In the genomic region with DNA sequence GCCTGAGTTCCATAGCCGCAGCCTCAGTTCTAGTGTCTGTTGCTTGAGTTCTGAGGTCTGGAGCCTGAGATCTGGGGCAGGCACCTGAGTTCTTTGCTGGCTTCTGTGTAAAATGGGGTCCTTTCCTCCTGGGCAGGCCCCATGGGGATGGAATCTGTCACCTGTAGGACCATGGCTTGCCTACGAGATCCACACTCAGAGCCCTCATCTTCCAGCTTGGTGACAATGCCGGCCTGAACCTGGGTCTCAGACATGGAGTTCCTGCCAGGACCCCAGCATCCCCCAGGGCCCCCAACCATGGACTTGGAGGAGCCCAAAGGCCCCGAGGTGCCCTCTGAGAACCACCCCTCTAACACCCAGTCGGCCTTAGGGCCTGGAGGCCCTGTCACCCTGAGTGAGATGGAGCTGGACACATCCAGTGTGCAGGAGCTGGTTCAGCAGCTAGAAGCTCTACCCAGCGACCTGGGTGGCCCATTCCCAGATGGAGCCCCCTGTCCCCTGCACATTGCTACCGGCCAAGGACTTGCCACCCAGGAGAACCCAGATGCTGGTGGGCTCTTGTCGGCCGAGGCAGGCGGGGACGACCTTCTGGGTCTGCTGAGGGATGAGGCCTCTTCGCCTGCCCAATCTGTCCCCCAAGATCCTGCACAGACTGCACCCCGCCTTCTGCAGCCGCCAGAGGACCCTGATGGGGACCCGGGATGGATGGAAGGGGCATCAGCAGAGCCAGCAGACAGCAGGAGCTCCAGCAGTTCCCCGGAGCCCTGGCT, we compare ENCODE assay signal across 8 mouse cellular contexts. TPM values are rescaled to one million over a fixed set of nuclear protein-coding genes. Genes with fewer than 3 reads are reported as not detected.
A peak's percentile ranks its signal among the peaks of the same experiment; 100 is the strongest.
DNase-seq lines count a peak whose midpoint lies in the region; ATAC-seq and TF ChIP-seq lines count a peak whose summit lies in the region.

No protein-coding gene starts in this region.

- H3K4me2 ChIP-seq in embryonic facial prominence, embryonic 14.5 days (ENCODE audit: low read depth, low read length) = peak overlapping the region; percentile 68
- peak overlapping the region; percentile 60 for H3K4me2 ChIP-seq in intestine, embryonic 14.5 days (ENCODE audit: low read length)
- peak overlapping the region; percentile 86 for H3K4me2 ChIP-seq in myocyte (ENCODE audit: low read depth)

- TF ChIP-seq CTCF in liver, adult 2 months (IDR thresholded peaks at IDR 0.05; ENCODE audit: low read depth, low read length) = no peak

- peaks cover 12% of the 10 kb centered on the region for H3K79me2 ChIP-seq in liver, adult 2 months (ENCODE audit: control insufficient read depth, insufficient read depth, low read length)
- peaks cover 34% of the 10 kb centered on the region for H3K79me2 ChIP-seq in myocyte (ENCODE audit: control insufficient read depth, insufficient read depth)

- peak overlapping the region; percentile 88 for H3K9ac ChIP-seq in liver, adult 2 months (ENCODE audit: low read depth, low read length)
- H3K9ac ChIP-seq in embryonic facial prominence, embryonic 14.5 days (ENCODE audit: low read depth, low read length) = peak overlapping the region; percentile 87
- H3K9ac ChIP-seq in intestine, embryonic 14.5 days (ENCODE audit: low read length) = peak overlapping the region; percentile 78

- no peak for TF ChIP-seq POLR2A in liver, adult 2 months (IDR thresholded peaks at IDR 0.05; ENCODE audit: extremely low read depth, insufficient read depth, low read length)
- no peak for TF ChIP-seq POLR2A in myocyte (IDR thresholded peaks at IDR 0.05; ENCODE audit: insufficient read length, low read depth)

- H3K27me3 ChIP-seq in liver, adult 2 months (ENCODE audit: control insufficient read depth, insufficient read depth, low read length) = no peaks in the 10 kb centered on the region
- H3K27me3 ChIP-seq in embryonic facial prominence, embryonic 14.5 days (replicated peaks; ENCODE audit: control insufficient read depth, insufficient read depth, low read length) = no peaks in the 10 kb centered on the region
- H3K27me3 ChIP-seq in intestine, embryonic 14.5 days (replicated peaks; ENCODE audit: control insufficient read depth, insufficient read depth, low read length) = no peaks in the 10 kb centered on the region
- H3K27me3 ChIP-seq in myocyte (ENCODE audit: control insufficient read depth, insufficient read depth, insufficient read length) = no peaks in the 10 kb centered on the region

- no peaks in the 10 kb centered on the region for H3K9me3 ChIP-seq in embryonic facial prominence, embryonic 14.5 days (ENCODE audit: control insufficient read depth, low read length)
- no peaks in the 10 kb centered on the region for H3K9me3 ChIP-seq in intestine, embryonic 14.5 days (ENCODE audit: control insufficient read depth, low read length)

- H3K36me3 ChIP-seq in liver, adult 2 months (ENCODE audit: control insufficient read depth, insufficient read depth, low read length) = peaks cover 2% of the 10 kb centered on the region; the same call in 1 of the 2 replicates
- peaks cover 53% of the 10 kb centered on the region for H3K36me3 ChIP-seq in embryonic facial prominence, embryonic 14.5 days (ENCODE audit: control insufficient read depth, insufficient read depth, low read length)
- peaks cover 50% of the 10 kb centered on the region for H3K36me3 ChIP-seq in intestine, embryonic 14.5 days (ENCODE audit: control insufficient read depth, insufficient read depth, low read length)
- no peaks in the 10 kb centered on the region for H3K36me3 ChIP-seq in myocyte (ENCODE audit: control insufficient read depth, insufficient read depth)

- intact Hi-C loops in left cerebral cortex, postnatal 10 days (cut with DNase I) = no loop called here

- 64% methylated on average over 16 of the region's 16 CpGs for WGBS in liver, adult 2 months
- WGBS in embryonic facial prominence, embryonic 14.5 days = 79% methylated on average over 15 of the region's 16 CpGs
- 84% methylated on average over 16 of the region's 16 CpGs for WGBS in intestine, embryonic 14.5 days

- peak overlapping the region; percentile 86 for H3K27ac ChIP-seq in liver, adult 2 months (replicated peaks; ENCODE audit: insufficient read depth, low read depth, low read length)
- no peak overlapping the region for H3K27ac ChIP-seq in embryonic facial prominence, embryonic 14.5 days (replicated peaks; ENCODE audit: low read depth, low read length)
- H3K27ac ChIP-seq in intestine, embryonic 14.5 days (ENCODE audit: low read depth) = no peak overlapping the region

- H3ac ChIP-seq in myocyte (ENCODE audit: control insufficient read depth, insufficient read length) = peak overlapping the region; percentile 26

- peak overlapping the region; percentile 76 for H3K4me3 ChIP-seq in liver, adult 2 months (ENCODE audit: insufficient read depth, low read depth, low read length)
- peak overlapping the region; percentile 70 for H3K4me3 ChIP-seq in embryonic facial prominence, embryonic 14.5 days (ENCODE audit: low read depth, low read length)
- H3K4me3 ChIP-seq in intestine, embryonic 14.5 days (ENCODE audit: low read depth, low read length) = peak overlapping the region; percentile 70
- peak overlapping the region; percentile 86 for H3K4me3 ChIP-seq in myocyte

- peaks cover 8% of the 10 kb centered on the region for H3K4me1 ChIP-seq in liver, adult 2 months (ENCODE audit: control insufficient read depth, insufficient read depth, low read length)
- H3K4me1 ChIP-seq in embryonic facial prominence, embryonic 14.5 days (ENCODE audit: control insufficient read depth, insufficient read depth, low read length) = peaks cover 6% of the 10 kb centered on the region; the same call in 1 of the 2 replicates
- peaks cover 12% of the 10 kb centered on the region; the same call in 1 of the 2 replicates for H3K4me1 ChIP-seq in intestine, embryonic 14.5 days (replicated peaks; ENCODE audit: control insufficient read depth, insufficient read depth, low read length)

- ATAC-seq in embryonic facial prominence, embryonic 14.5 days (ENCODE audit: low read depth) = no peak
- ATAC-seq in intestine, embryonic 14.5 days (replicated peaks; ENCODE audit: low FRiP score, low TSS enrichment, low read depth) = no peak

- DNase-seq in liver, adult 2 months (ENCODE audit: extremely low read depth, low read depth, low spot score) = no peak
- no peak for DNase-seq in liver
- DNase-seq in embryonic facial prominence, embryonic 14.5 days (ENCODE audit: low spot score) = no peak
- DNase-seq in intestine, embryonic 14.5 days (ENCODE audit: low spot score) = no peak
- DNase-seq in thymus, adult 18-20 months = no peak
- no peak for DNase-seq in yolk sac, embryonic 10.5 days (ENCODE audit: low spot score)
- no peak for DNase-seq in left cerebral cortex, postnatal 10 days (ENCODE audit: extremely low spot score in 1 of 2, low spot score in 2 of 2)

TF ChIP-seq in myocyte, 11 proteins besides CTCF, POLR2A, EP300 and RAD21:
- TF ChIP-seq MYOG (IDR thresholded peaks at IDR 0.05; ENCODE audit: control insufficient read depth in 1 of 3, insufficient read depth in 1 of 3, insufficient read length in 2 of 3, low read depth in 2 of 3) (no peak), E2F4 (IDR thresholded peaks at IDR 0.05; ENCODE audit: insufficient read depth) (no peak), POLR2AphosphoS2 (IDR thresholded peaks at IDR 0.05; ENCODE audit: insufficient read length, low read depth) (no peak), TCF3 (IDR thresholded peaks at IDR 0.05; ENCODE audit: insufficient read length, low read depth) (no peak), SRF (IDR thresholded peaks at IDR 0.05; ENCODE audit: control insufficient read depth, insufficient read length, low read depth) (no peak), MAX (IDR thresholded peaks at IDR 0.05; ENCODE audit: low read depth) (no peak), USF1 (IDR thresholded peaks at IDR 0.05; ENCODE audit: low read depth) (no peak), REST (IDR thresholded peaks at IDR 0.05; ENCODE audit: insufficient read depth, insufficient read length) (no peak)

RNA-seq across cellular contexts. Expression of gene Apba3, which starts 2.1 kb away (rescaled TPM):
- total RNA-seq in liver, adult 2 months (2014; rRNA removed) = 30.5 and 44.1 TPM in 2 replicates
- 132 and 143 TPM in 2 replicates for polyA plus RNA-seq in liver, adult 2 months (2012; rRNA removed)
- polyA plus RNA-seq in embryonic facial prominence, embryonic 14.5 days (2014; fragmentation: Nextera tagmentation; extraction: Ambion mirVana) = 56.0 and 61.4 TPM in 2 replicates
- 51.0 and 51.7 TPM in 2 replicates for polyA plus RNA-seq in intestine, embryonic 14.5 days (2014; fragmentation: Nextera tagmentation; extraction: Ambion mirVana)
- 166 TPM for polyA plus RNA-seq in myocyte (2012; fragmentation: generic; extraction: Trizol)
- 10 to 100 TPM; 23.7 to 32.6 TPM for total RNA-seq in left cerebral cortex, postnatal 10 days (2021)

RNA-seq across cellular contexts. Expression of gene Mrpl54, which starts 2.1 kb away (rescaled TPM):
- total RNA-seq in liver, adult 2 months (2014; rRNA removed) = 52.1 and 65.9 TPM in 2 replicates
- polyA plus RNA-seq in liver, adult 2 months (2012; rRNA removed) = 66.6 and 85.9 TPM in 2 replicates
- 196 and 206 TPM in 2 replicates for polyA plus RNA-seq in embryonic facial prominence, embryonic 14.5 days (2014; fragmentation: Nextera tagmentation; extraction: Ambion mirVana)
- 253 and 260 TPM in 2 replicates for polyA plus RNA-seq in intestine, embryonic 14.5 days (2014; fragmentation: Nextera tagmentation; extraction: Ambion mirVana)
- 167 TPM for polyA plus RNA-seq in myocyte (2012; fragmentation: generic; extraction: Trizol)
- 10 to 100 TPM; 47.8 to 52.7 TPM for total RNA-seq in left cerebral cortex, postnatal 10 days (2021)

RNA-seq across cellular contexts. Expression of gene Matk, which starts 16.1 kb away (rescaled TPM):
- total RNA-seq in liver, adult 2 months (2014; rRNA removed) = 0.60 and 0.65 TPM in 2 replicates
- polyA plus RNA-seq in liver, adult 2 months (2012; rRNA removed) = 0.27 and 0.43 TPM in 2 replicates
- 4.9 and 5.4 TPM in 2 replicates for polyA plus RNA-seq in embryonic facial prominence, embryonic 14.5 days (2014; fragmentation: Nextera tagmentation; extraction: Ambion mirVana)
- polyA plus RNA-seq in intestine, embryonic 14.5 days (2014; fragmentation: Nextera tagmentation; extraction: Ambion mirVana) = 2.5 and 4.1 TPM in 2 replicates
- polyA plus RNA-seq in myocyte (2012; fragmentation: generic; extraction: Trizol) = 0.67 TPM
- 100 to 1,000 TPM; 223 to 225 TPM for total RNA-seq in left cerebral cortex, postnatal 10 days (2021)

RNA-seq across cellular contexts. Expression of gene Tjp3, which starts 22.6 kb away (rescaled TPM):
- total RNA-seq in liver, adult 2 months (2014; rRNA removed) = 7.6 and 7.7 TPM in 2 replicates
- 24.2 and 32.0 TPM in 2 replicates for polyA plus RNA-seq in liver, adult 2 months (2012; rRNA removed)
- 8.1 and 9.9 TPM in 2 replicates for polyA plus RNA-seq in embryonic facial prominence, embryonic 14.5 days (2014; fragmentation: Nextera tagmentation; extraction: Ambion mirVana)
- polyA plus RNA-seq in intestine, embryonic 14.5 days (2014; fragmentation: Nextera tagmentation; extraction: Ambion mirVana) = 35.1 and 44.4 TPM in 2 replicates
- polyA plus RNA-seq in myocyte (2012; fragmentation: generic; extraction: Trizol) = 0.17 TPM
- total RNA-seq in left cerebral cortex, postnatal 10 days (2021) = under 1 TPM; 0.39 to 0.49 TPM

RNA-seq across cellular contexts. Expression of gene Pip5k1c, which starts 23.9 kb away (rescaled TPM):
- total RNA-seq in liver, adult 2 months (2014; rRNA removed) = 7.4 and 10.0 TPM in 2 replicates
- polyA plus RNA-seq in liver, adult 2 months (2012; rRNA removed) = 25.8 and 30.1 TPM in 2 replicates
- 48.4 and 56.3 TPM in 2 replicates for polyA plus RNA-seq in embryonic facial prominence, embryonic 14.5 days (2014; fragmentation: Nextera tagmentation; extraction: Ambion mirVana)
- polyA plus RNA-seq in intestine, embryonic 14.5 days (2014; fragmentation: Nextera tagmentation; extraction: Ambion mirVana) = 57.3 and 57.5 TPM in 2 replicates
- 23.3 TPM for polyA plus RNA-seq in myocyte (2012; fragmentation: generic; extraction: Trizol)
- total RNA-seq in left cerebral cortex, postnatal 10 days (2021) = 100 to 1,000 TPM; 336 to 340 TPM
